In genomic region chr15:85646639-85647277, GRCm38 (mm10) we compare ENCODE assay signal across 8 mouse cellular contexts.
DNase-seq lines count a peak whose midpoint lies in the region; ATAC-seq and TF ChIP-seq lines count a peak whose summit lies in the region.

No protein-coding gene starts in this region.

- H3K4me1 ChIP-seq in lung, embryonic 14.5 days (ENCODE audit: insufficient read depth) = peaks cover 20% of the 10 kb centered on the region
- peaks cover 26% of the 10 kb centered on the region for H3K4me1 ChIP-seq in forebrain, embryonic 13.5 days
- peaks cover 23% of the 10 kb centered on the region for H3K4me1 ChIP-seq in limb, embryonic 14.5 days (ENCODE audit: control insufficient read depth, insufficient read depth, low read length)
- H3K4me1 ChIP-seq in small intestine, adult 2 months (ENCODE audit: control insufficient read depth, insufficient read depth, insufficient read length, low read length) = peaks cover 7% of the 10 kb centered on the region

- WGBS in lung, embryonic 14.5 days = 25% methylated on average over 10 of the region's 10 CpGs
- 36% methylated on average over 9 of the region's 10 CpGs for WGBS in forebrain, embryonic 13.5 days
- 30% methylated on average over 10 of the region's 10 CpGs for WGBS in limb, embryonic 14.5 days
- WGBS in small intestine, adult 2 months = 18% methylated on average over 10 of the region's 10 CpGs

- no peaks in the 10 kb centered on the region for H3K36me3 ChIP-seq in lung, embryonic 14.5 days (ENCODE audit: insufficient read depth)
- no peaks in the 10 kb centered on the region for H3K36me3 ChIP-seq in forebrain, embryonic 13.5 days (ENCODE audit: poor library complexity, severe bottlenecking)
- no peaks in the 10 kb centered on the region for H3K36me3 ChIP-seq in limb, embryonic 14.5 days (ENCODE audit: control insufficient read depth, insufficient read depth, low read length)
- H3K36me3 ChIP-seq in small intestine, adult 2 months (ENCODE audit: control insufficient read depth, insufficient read depth, low read length) = no peaks in the 10 kb centered on the region

- H3K27ac ChIP-seq in lung, embryonic 14.5 days (ENCODE audit: low read depth) = peak overlapping the region; percentile 85; the same call in 1 of the 2 replicates
- peak overlapping the region; percentile 65 for H3K27ac ChIP-seq in forebrain, embryonic 13.5 days
- H3K27ac ChIP-seq in limb, embryonic 14.5 days (replicated peaks; ENCODE audit: low read depth, low read length) = peak overlapping the region; percentile 93
- H3K27ac ChIP-seq in small intestine, adult 2 months (ENCODE audit: insufficient read depth, low read depth, low read length) = peak overlapping the region; percentile 66; the same call in 1 of the 2 replicates

- ATAC-seq in lung, embryonic 14.5 days (ENCODE audit: insufficient read depth) = peak; percentile 49; the same call in 1 of the 2 replicates
- peak; percentile 30; the same call in 1 of the 2 replicates for ATAC-seq in forebrain, embryonic 13.5 days
- ATAC-seq in limb, embryonic 14.5 days (ENCODE audit: low FRiP score, low read depth) = no peak
- ATAC-seq in cerebellum, adult (ENCODE audit: insufficient number of reproducible peaks, low FRiP score, low TSS enrichment) = no peak

- H3K9me3 ChIP-seq in lung, embryonic 14.5 days (ENCODE audit: low read depth, low read length) = no peaks in the 10 kb centered on the region
- no peaks in the 10 kb centered on the region for H3K9me3 ChIP-seq in forebrain, embryonic 13.5 days (replicated peaks)
- H3K9me3 ChIP-seq in limb, embryonic 14.5 days (ENCODE audit: control insufficient read depth, low read length) = no peaks in the 10 kb centered on the region

- peak overlapping the region; percentile 79 for H3K9ac ChIP-seq in lung, embryonic 14.5 days
- peak overlapping the region; percentile 62 for H3K9ac ChIP-seq in forebrain, embryonic 13.5 days
- H3K9ac ChIP-seq in limb, embryonic 14.5 days (ENCODE audit: low read depth, low read length, severe bottlenecking) = peak overlapping the region; percentile 87

- H3K4me2 ChIP-seq in lung, embryonic 14.5 days = peak overlapping the region; percentile 76
- peak overlapping the region; percentile 66 for H3K4me2 ChIP-seq in forebrain, embryonic 13.5 days
- peak overlapping the region; percentile 94 for H3K4me2 ChIP-seq in limb, embryonic 14.5 days (replicated peaks; ENCODE audit: low read depth, low read length, severe bottlenecking)

- peak; percentile 30 for DNase-seq in lung, embryonic 14.5 days
- no peak for DNase-seq in lung, postnatal 36 days
- DNase-seq in limb, embryonic 14.5 days (ENCODE audit: low spot score) = no peak
- no peak for DNase-seq in layer of hippocampus, postnatal 14 days (ENCODE audit: low spot score in 2 of 2)
- no peak for DNase-seq in cerebellum, adult 11-12 months

- peak overlapping the region; percentile 49 for H3K4me3 ChIP-seq in lung, embryonic 14.5 days (ENCODE audit: low read depth, low read length)
- H3K4me3 ChIP-seq in forebrain, embryonic 13.5 days = peak overlapping the region; percentile 37
- peak overlapping the region; percentile 55 for H3K4me3 ChIP-seq in limb, embryonic 14.5 days (replicated peaks; ENCODE audit: low read length)
- peak overlapping the region; percentile 75 for H3K4me3 ChIP-seq in small intestine, adult 2 months (ENCODE audit: low read depth, low read length)

- no peak for TF ChIP-seq CTCF in lung, embryonic 14.5 days (IDR thresholded peaks at IDR 0.05; ENCODE audit: low read depth)
- TF ChIP-seq CTCF in small intestine, adult 2 months (IDR thresholded peaks at IDR 0.05; ENCODE audit: extremely low read depth, insufficient read length, insufficient replicate concordance, low read depth, low read length) = no peak

- no peak for TF ChIP-seq POLR2A in limb, embryonic 14.5 days (IDR thresholded peaks at IDR 0.05; ENCODE audit: borderline replicate concordance, extremely low read depth, insufficient read depth, insufficient read length)
- no peak for TF ChIP-seq POLR2A in small intestine, adult 2 months (IDR thresholded peaks at IDR 0.05; ENCODE audit: low read depth, low read length)

- no peaks in the 10 kb centered on the region for H3K27me3 ChIP-seq in lung, embryonic 14.5 days (ENCODE audit: insufficient read depth, low read length)
- H3K27me3 ChIP-seq in forebrain, embryonic 13.5 days = peaks cover 54% of the 10 kb centered on the region
- H3K27me3 ChIP-seq in limb, embryonic 14.5 days (ENCODE audit: control insufficient read depth, insufficient read depth, low read length) = no peaks in the 10 kb centered on the region
- H3K27me3 ChIP-seq in small intestine, adult 2 months (ENCODE audit: control insufficient read depth, insufficient read depth, low read length) = no peaks in the 10 kb centered on the region

Comparison
In these comparisons a context has a peak if more than half of its experiments do, and no peak if none do; other contexts are left out.
1. ATAC-seq: peak in lung, embryonic 14.5 days (single experiment) and forebrain, embryonic 13.5 days (single experiment); none in limb, embryonic 14.5 days (single experiment) and cerebellum, adult (single experiment).
2. Peak in every context shown above with its lines, with median percentiles within 50 percentile points of each other: H3K27ac ChIP-seq, H3K4me2 ChIP-seq, H3K4me3 ChIP-seq and H3K9ac ChIP-seq.